Comparison of ENCODE assay signal across 12 mouse cellular contexts in genomic region chr5:96881613-96882012, GRCm38 (mm10).
"Had no signal": no experiment of that assay in that cellular context is flagged by ENCODE, and none has a peak within 500 bp of the region (broad histone marks: within the 10 kb centered on the region; RNA-seq: fewer than 3 reads in every experiment).

No protein-coding gene starts in this region.

- DNase-seq: kidney, adult 18-20 months; lung, adult 18-20 months; retina, postnatal 1 day; right cerebral cortex, postnatal 14 days; thymus, postnatal 36 days had no signal

- H3K36me3 ChIP-seq: intestine, embryonic 15.5 days; limb, embryonic 15.5 days; liver, embryonic 12.5 days; midbrain, embryonic 15.5 days; neural tube, embryonic 12.5 days; stomach, embryonic 15.5 days had no signal

- H3K9me3 ChIP-seq: intestine, embryonic 15.5 days; limb, embryonic 15.5 days; midbrain, embryonic 15.5 days; neural tube, embryonic 12.5 days; stomach, embryonic 15.5 days had no signal

- ATAC-seq: midbrain, embryonic 15.5 days had no signal

- H3K4me3 ChIP-seq: intestine, embryonic 15.5 days; left cerebral cortex, adult 2 months; limb, embryonic 15.5 days; liver, embryonic 12.5 days; midbrain, embryonic 15.5 days; neural tube, embryonic 12.5 days; stomach, embryonic 15.5 days had no signal

- H3K27me3 ChIP-seq: intestine, embryonic 15.5 days; limb, embryonic 15.5 days; liver, embryonic 12.5 days; midbrain, embryonic 15.5 days; neural tube, embryonic 12.5 days; stomach, embryonic 15.5 days had no signal

- H3K4me1 ChIP-seq: midbrain, embryonic 15.5 days; neural tube, embryonic 12.5 days; stomach, embryonic 15.5 days had no signal
